Mouse (Mus musculus) heart, adult 2 months (tissue): ENCODE data around the gene Efhd1.

Experiments used
- CTCF ChIP-seq: fragments of 200-600 bp; IDR thresholded peaks from 2 replicates; pipeline ENCODE4 v1.8.1; 2022; ENCODE audit warnings: antibody characterized with exemption, mild to moderate bottlenecking, moderate library complexity
- EP300 ChIP-seq: fragments of 200-500 bp; IDR thresholded peaks from 2 replicates; pipeline ENCODE4 v1.6.1; 2011; ENCODE audit warnings: low read depth, low read length, control low read depth; ENCODE audit not compliant: insufficient read depth

GRCm38 (mm10) chr1:87264134-87265006 lies at the start of gene Efhd1:
- TF ChIP-seq EP300 (no peak), CTCF (no peak)
